Mouse (Mus musculus) liver, postnatal 0 days (tissue): Measurements from ENCODE around the gene Cacnb1.

ENCODE experiments used
- CTCF ChIP-seq: sonication (generic); IDR thresholded peaks from 2 replicates; pipeline ENCODE4 v1.5.1; 2016; ENCODE audit warnings: antibody characterized with exemption, low read depth
- EP300 ChIP-seq: IDR thresholded peaks from 2 replicates; pipeline ENCODE4 v1.6.1; 2016; ENCODE audit warnings: antibody characterized with exemption, low read depth, mild to moderate bottlenecking

DNA sequence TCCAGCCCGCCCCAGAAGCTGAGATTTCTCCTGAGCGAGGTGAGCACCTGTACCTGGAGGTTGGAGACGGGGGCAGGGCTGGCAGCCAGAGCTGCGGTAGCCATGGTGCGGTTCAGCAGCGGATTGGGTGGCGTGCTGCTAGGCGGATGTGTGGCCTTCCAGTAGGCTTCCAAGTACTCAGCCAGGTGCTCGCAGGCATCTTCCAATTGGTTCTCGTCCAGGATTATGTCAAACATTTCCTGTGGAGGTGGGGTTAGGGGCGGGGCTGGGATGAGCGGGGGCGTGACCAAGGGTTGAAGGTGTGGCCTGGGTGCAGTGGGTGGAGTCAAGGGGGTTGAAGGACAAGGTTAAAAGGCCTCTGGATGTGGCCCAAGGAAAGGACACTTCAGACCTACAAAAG, 17.8 kb downstream of the Cacnb1 start:
- TF ChIP-seq CTCF (no peak), EP300 (no peak)
